In the genomic region with DNA sequence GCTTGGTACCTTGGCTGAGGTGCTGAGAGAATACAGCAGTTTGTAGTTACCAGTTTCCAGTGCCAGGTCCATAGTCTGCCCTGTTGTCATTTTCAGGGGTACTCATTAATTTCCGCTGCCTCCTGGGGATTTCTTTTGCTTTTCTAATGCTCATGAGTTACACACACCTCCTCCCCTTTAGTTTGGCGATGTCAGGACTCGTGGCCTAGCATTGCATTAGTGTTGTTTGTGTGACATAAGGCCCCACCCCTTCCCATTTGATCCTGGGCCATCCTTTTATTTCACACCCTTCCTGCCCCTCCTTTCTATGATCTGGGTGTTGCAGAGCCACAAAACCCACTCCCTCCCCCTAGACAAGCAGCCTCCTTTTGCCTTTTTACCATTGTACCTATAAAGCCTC, we compare ENCODE assay signal across 24 mouse cellular contexts.
DNase-seq lines count a peak whose midpoint lies in the region; ATAC-seq and TF ChIP-seq lines count a peak whose summit lies in the region.
"Had no signal": no experiment of that assay in that cellular context is flagged by ENCODE, and none has a peak within 500 bp of the region (broad histone marks: within the 10 kb centered on the region; RNA-seq: fewer than 3 reads in every experiment).

No protein-coding gene starts in this region.

- peaks cover 31% of the 10 kb centered on the region for H3K4me1 ChIP-seq in heart, embryonic 12.5 days (replicated peaks)
- H3K4me1 ChIP-seq in kidney, embryonic 16.5 days (ENCODE audit: insufficient read depth, low read length): peaks cover 16% of the 10 kb centered on the region
- H3K4me1 ChIP-seq in lung, adult 2 months (ENCODE audit: control insufficient read depth, insufficient read depth, low read length): peaks cover 15% of the 10 kb centered on the region

- H3K36me3 ChIP-seq in heart, embryonic 12.5 days: no peaks in the 10 kb centered on the region
- H3K36me3 ChIP-seq in kidney, embryonic 16.5 days (ENCODE audit: insufficient read depth, low read length): no peaks in the 10 kb centered on the region
- H3K36me3 ChIP-seq: forebrain, embryonic 10.5 days; limb, embryonic 12.5 days; liver, embryonic 12.5 days; lung, embryonic 15.5 days; neural tube, embryonic 13.5 days had no signal

- H3K9ac ChIP-seq in heart, embryonic 12.5 days: no peak overlapping the region
- H3K9ac ChIP-seq in kidney, embryonic 16.5 days (replicated peaks; ENCODE audit: low read length): no peak overlapping the region
- H3K9ac ChIP-seq: limb, embryonic 12.5 days; liver, embryonic 12.5 days; lung, embryonic 15.5 days; neural tube, embryonic 13.5 days had no signal

- no peak for ATAC-seq in heart, embryonic 12.5 days (ENCODE audit: insufficient number of reproducible peaks, low FRiP score)
- no peak for ATAC-seq in kidney, embryonic 16.5 days (ENCODE audit: low FRiP score, low TSS enrichment)
- no peak for ATAC-seq in activated CD4-positive, CD25-positive, alpha-beta regulatory T cell, adult 4 months
- ATAC-seq: hindbrain, postnatal 0 days; intestine, postnatal 0 days; liver, embryonic 12.5 days; Patski had no signal

- 72% methylated on average over 3 of the region's 3 CpGs for WGBS in heart, embryonic 12.5 days
- 54% methylated on average over 3 of the region's 3 CpGs for WGBS in kidney, embryonic 16.5 days
- WGBS in lung, adult 2 months: 41% methylated on average over 3 of the region's 3 CpGs

- peak; percentile 40 to 75 for DNase-seq in heart, adult 18-20 months
- peak; percentile 38 to 45 for DNase-seq in kidney, adult 8-10 months
- DNase-seq in NIH3T3 (ENCODE audit: low read depth): peak; percentile 61
- peak; percentile 13 for DNase-seq in lung, adult 2 months
- DNase-seq in natural killer cell, adult 2 months (ENCODE audit: low spot score in 2 of 2): no peak
- DNase-seq: adrenal gland, adult 8-10 months; cerebellum, adult 11-12 months; cerebellum, postnatal 10 days; layer of hippocampus, postnatal 36 days; midbrain, embryonic 14.5 days; retina, postnatal 1 day; right cerebral cortex, postnatal 25 days had no signal

- no peak overlapping the region for H3K4me2 ChIP-seq in heart, embryonic 12.5 days
- H3K4me2 ChIP-seq in kidney, embryonic 16.5 days (replicated peaks; ENCODE audit: low read depth, low read length): no peak overlapping the region
- H3K4me2 ChIP-seq: limb, embryonic 12.5 days; liver, embryonic 12.5 days; lung, embryonic 15.5 days; neural tube, embryonic 13.5 days had no signal

- no peak overlapping the region for H3K27ac ChIP-seq in heart, embryonic 12.5 days (ENCODE audit: poor library complexity, severe bottlenecking)
- H3K27ac ChIP-seq in kidney, embryonic 16.5 days (ENCODE audit: low read length): no peak overlapping the region
- H3K27ac ChIP-seq: forebrain, embryonic 10.5 days; hindbrain, postnatal 0 days; limb, embryonic 12.5 days; liver, embryonic 12.5 days; lung, embryonic 15.5 days; neural tube, embryonic 13.5 days had no signal

- H3K27me3 ChIP-seq in heart, embryonic 12.5 days (replicated peaks): no peaks in the 10 kb centered on the region
- H3K27me3 ChIP-seq in kidney, embryonic 16.5 days (ENCODE audit: insufficient read depth, low read length): no peaks in the 10 kb centered on the region
- H3K27me3 ChIP-seq: limb, embryonic 12.5 days; liver, embryonic 12.5 days; lung, embryonic 15.5 days; megakaryocyte, embryonic 14.5 days; neural tube, embryonic 13.5 days; Patski had no signal

- no peak for TF ChIP-seq POLR2A in lung, adult 2 months (IDR thresholded peaks at IDR 0.05; ENCODE audit: borderline replicate concordance, extremely low read depth, low read depth, low read length)

- TF ChIP-seq CTCF in lung, adult 2 months (IDR thresholded peaks at IDR 0.05; ENCODE audit: insufficient read depth, low read length): no peak

- no peaks in the 10 kb centered on the region for H3K9me3 ChIP-seq in heart, embryonic 12.5 days (replicated peaks)
- no peaks in the 10 kb centered on the region for H3K9me3 ChIP-seq in kidney, embryonic 16.5 days (ENCODE audit: low read length)
- H3K9me3 ChIP-seq: forebrain, embryonic 10.5 days; limb, embryonic 12.5 days; liver, embryonic 12.5 days; lung, embryonic 15.5 days; neural tube, embryonic 13.5 days had no signal

- H3K4me3 ChIP-seq in heart, embryonic 12.5 days: no peak overlapping the region
- no peak overlapping the region for H3K4me3 ChIP-seq in kidney, embryonic 16.5 days (ENCODE audit: low read length)
- H3K4me3 ChIP-seq in lung, adult 2 months (replicated peaks; ENCODE audit: extremely low read depth, low read depth, low read length): no peak overlapping the region
- H3K4me3 ChIP-seq: forebrain, embryonic 10.5 days; limb, embryonic 12.5 days; liver, embryonic 12.5 days; lung, embryonic 15.5 days; megakaryocyte, embryonic 14.5 days; neural tube, embryonic 13.5 days had no signal

Comparison
In these comparisons a context has a peak if more than half of its experiments do, and no peak if none do; other contexts are left out.
1. DNase-seq: peak in heart, adult 18-20 months (2 of 2), kidney, adult 8-10 months (2 of 2), NIH3T3 (single experiment) and lung, adult 2 months (single experiment); none in natural killer cell, adult 2 months (0 of 2).